Mouse (Mus musculus) midbrain, embryonic 16.5 days (tissue): ENCODE data around the gene Tfrc. TPM values are rescaled to one million over a fixed set of nuclear protein-coding genes. Genes with fewer than 3 reads are reported as not detected.

Source experiments
- ATAC-seq: fragments of 200-750 bp; cut with Nextera tagmentation; 2 replicates; pipeline ENCODE4 v1.8.0; 2017; ENCODE audit warnings: moderate TSS enrichment
- H3K27ac ChIP-seq: fragments of 300-500 bp; sonication (generic); 2 replicates; pipeline ENCODE4 v1.5.1; 2014; ENCODE audit warnings: mild to moderate bottlenecking, low read length, mixed read lengths
- H3K27me3 ChIP-seq: fragments of 300-500 bp; sonication (generic); 2 replicates; pipeline ENCODE4 v1.6.1; 2014; ENCODE audit warnings: low read depth, low read length, mixed read lengths; ENCODE audit not compliant: control insufficient read depth, insufficient read depth
- H3K36me3 ChIP-seq: fragments of 300-500 bp; sonication (generic); 2 replicates; pipeline ENCODE4 v1.6.1; 2014; ENCODE audit warnings: mild to moderate bottlenecking, low read length, moderate library complexity, mixed read lengths; ENCODE audit not compliant: control insufficient read depth, insufficient read depth
- H3K4me1 ChIP-seq: fragments of 300-500 bp; sonication (generic); 2 replicates; pipeline ENCODE4 v1.6.1; 2014; ENCODE audit warnings: mild to moderate bottlenecking, low read length, mixed read lengths; ENCODE audit not compliant: control insufficient read depth, insufficient read depth
- H3K4me2 ChIP-seq: fragments of 300-500 bp; sonication (generic); 2 replicates; pipeline ENCODE4 v1.6.1; 2014; ENCODE audit warnings: mild to moderate bottlenecking, low read length, mixed read lengths
- H3K4me3 ChIP-seq: fragments of 300-500 bp; sonication (generic); 2 replicates; pipeline ENCODE4 v1.5.1; 2014; ENCODE audit warnings: low read depth, mild to moderate bottlenecking, low read length, moderate library complexity, mixed read lengths
- H3K9ac ChIP-seq: fragments of 300-500 bp; sonication (generic); 2 replicates; pipeline ENCODE4 v1.6.1; 2014; ENCODE audit warnings: low read depth, low read length, mixed read lengths
- H3K9me3 ChIP-seq: fragments of 300-500 bp; sonication (generic); replicated peaks from 2 replicates; pipeline ENCODE4 v1.6.1; 2014; ENCODE audit warnings: mild to moderate bottlenecking, low read length, mixed read lengths; ENCODE audit not compliant: control insufficient read depth, poor library complexity, severe bottlenecking
- WGBS: fragments of 180-500 bp; shearing (Covaris S2); extraction: QIAGEN DNeasy Blood & Tissue Kit; methylation state at CpG from one replicate; pipeline ENCODE4 v1.1.7; 2014; 5-methylcytosine and 5-hydroxymethylcytosine counted together
- polyA plus RNA-seq: library from polyadenylated mRNA; unstranded; fragments of >200 nt; fragmentation: Nextera tagmentation; extraction: Ambion mirVana; gene quantifications from 2 replicates; pipeline ENCODE4 v1.2.1, GENCODE M21; 2015

Gene Tfrc
- polyA plus RNA-seq, 1 experiment from 2014 or later, result 33.3 TPM

DNA sequence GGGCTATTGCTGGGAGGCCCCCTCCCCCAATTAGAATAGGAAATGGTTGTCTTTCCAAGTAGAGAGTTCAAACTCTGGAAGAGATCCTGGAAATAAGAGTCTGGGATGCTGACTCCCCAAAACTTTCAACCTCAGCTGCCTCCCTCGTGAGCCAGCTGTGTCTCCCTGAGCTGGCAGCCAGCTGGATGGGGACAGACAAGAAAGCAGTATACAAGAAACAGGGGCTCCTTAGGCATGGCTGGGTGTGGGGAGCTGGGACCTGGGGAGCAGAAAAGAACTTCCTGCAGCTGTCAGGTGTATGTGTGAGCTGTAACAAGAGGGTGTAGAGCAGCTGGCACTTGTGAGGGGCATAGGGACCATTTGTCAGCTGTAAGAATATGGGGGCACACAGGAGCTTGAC lies 51.4 kb downstream of the Tfrc start:
- Histone ChIP-seq H3K9me3 (no peaks in the 10 kb centered on the region), H3K27ac (peak overlapping the region; percentile 89), H3K27me3 (no peaks in the 10 kb centered on the region), H3K9ac (no peak overlapping the region), H3K36me3 (no peaks in the 10 kb centered on the region), H3K4me3 (no peak overlapping the region), H3K4me2 (peak overlapping the region; percentile 79; the same call in 1 of the 2 replicates), H3K4me1 (peaks cover 39% of the 10 kb centered on the region)
- no peak for ATAC-seq
- WGBS, result 45% methylated on average over 1 of the region's 1 CpGs

GRCm38 (mm10) chr16:32660557-32661321 lies 52.0 kb downstream of the Tfrc start:
- Histone ChIP-seq H3K9me3 (no peaks in the 10 kb centered on the region), H3K27ac (peak overlapping the region; percentile 89), H3K27me3 (no peaks in the 10 kb centered on the region), H3K9ac (peak overlapping the region; percentile 43), H3K4me2 (peak overlapping the region; percentile 50), H3K36me3 (no peaks in the 10 kb centered on the region), H3K4me3 (peak overlapping the region; percentile 19), H3K4me1 (peaks cover 39% of the 10 kb centered on the region)
- peak; percentile 66 for ATAC-seq
- 12% methylated on average over 10 of the region's 10 CpGs for WGBS

GRCm38 (mm10) chr16:32661493-32661921 lies 52.8 kb downstream of the Tfrc start:
- Histone ChIP-seq H3K27me3 (no peaks in the 10 kb centered on the region), H3K9ac (peak overlapping the region; percentile 43), H3K36me3 (no peaks in the 10 kb centered on the region), H3K9me3 (no peaks in the 10 kb centered on the region), H3K4me2 (peak overlapping the region; percentile 50), H3K4me3 (peak overlapping the region; percentile 19), H3K4me1 (peaks cover 39% of the 10 kb centered on the region), H3K27ac (peak overlapping the region; percentile 89)
- WGBS, result 40% methylated on average over 10 of the region's 10 CpGs
- ATAC-seq, result no peak

- 84% methylated on average over 7 of the region's 7 CpGs for WGBS
- ATAC-seq, result no peak
- peak overlapping the region; percentile 50 for H3K4me2 ChIP-seq
- peaks cover 42% of the 10 kb centered on the region for H3K4me1 ChIP-seq
- H3K27me3 ChIP-seq, result no peaks in the 10 kb centered on the region
- peak overlapping the region; percentile 43 for H3K9ac ChIP-seq
- no peaks in the 10 kb centered on the region for H3K9me3 ChIP-seq
- peak overlapping the region; percentile 89 for H3K27ac ChIP-seq
- no peaks in the 10 kb centered on the region for H3K36me3 ChIP-seq
- H3K4me3 ChIP-seq, result peak overlapping the region; percentile 19
These were observed 53.7 kb downstream of the Tfrc start for GRCm38 (mm10) chr16:32662372-32662771.

GRCm38 (mm10) chr16:32663231-32663858 lies 54.6 kb downstream of the Tfrc start:
- ATAC-seq, result no peak
- Histone ChIP-seq H3K9me3 (no peaks in the 10 kb centered on the region), H3K4me3 (no peak overlapping the region), H3K9ac (0 out of 2 replicates have a peak overlapping the region, but pooled peaks have one; percentile 6), H3K4me2 (peak overlapping the region; percentile 8; the same call in 1 of the 2 replicates), H3K27ac (0 out of 2 replicates have a peak overlapping the region, but pooled peaks have one; percentile 12), H3K4me1 (peaks cover 38% of the 10 kb centered on the region), H3K36me3 (peaks cover 2% of the 10 kb centered on the region; the same call in 1 of the 2 replicates), H3K27me3 (no peaks in the 10 kb centered on the region)
- WGBS, result 61% methylated on average over 9 of the region's 9 CpGs

GRCm38 (mm10) chr16:32664211-32664610 lies 55.5 kb downstream of the Tfrc start:
- ATAC-seq, result no peak
- no peaks in the 10 kb centered on the region for H3K27me3 ChIP-seq
- H3K27ac ChIP-seq, result no peak overlapping the region
- peaks cover 2% of the 10 kb centered on the region; the same call in 1 of the 2 replicates for H3K36me3 ChIP-seq
- 77% methylated on average over 2 of the region's 2 CpGs for WGBS
- no peak overlapping the region for H3K4me3 ChIP-seq
- H3K4me1 ChIP-seq, result peaks cover 33% of the 10 kb centered on the region
- H3K9me3 ChIP-seq, result no peaks in the 10 kb centered on the region
- no peak overlapping the region for H3K4me2 ChIP-seq
- H3K9ac ChIP-seq, result no peak overlapping the region

GRCm38 (mm10) chr16:32665851-32666665 lies 57.3 kb downstream of the Tfrc start:
- no peak overlapping the region for H3K4me2 ChIP-seq
- no peaks in the 10 kb centered on the region for H3K9me3 ChIP-seq
- no peaks in the 10 kb centered on the region for H3K27me3 ChIP-seq
- WGBS, result 38% methylated on average over 11 of the region's 11 CpGs
- H3K9ac ChIP-seq, result no peak overlapping the region
- no peak overlapping the region for H3K4me3 ChIP-seq
- no peak overlapping the region for H3K27ac ChIP-seq
- H3K4me1 ChIP-seq, result peaks cover 16% of the 10 kb centered on the region
- H3K36me3 ChIP-seq, result peaks cover 13% of the 10 kb centered on the region
- ATAC-seq, result 0 out of 2 replicates have a peak, but pooled peaks have one; percentile 16

GRCm38 (mm10) chr16:32666671-32667551 lies 58.2 kb downstream of the Tfrc start:
- H3K4me3 ChIP-seq, result no peak overlapping the region
- H3K9ac ChIP-seq, result no peak overlapping the region
- no peaks in the 10 kb centered on the region for H3K9me3 ChIP-seq
- no peak overlapping the region for H3K27ac ChIP-seq
- 60% methylated on average over 9 of the region's 9 CpGs for WGBS
- no peaks in the 10 kb centered on the region for H3K27me3 ChIP-seq
- peaks cover 11% of the 10 kb centered on the region; the same call in 1 of the 2 replicates for H3K4me1 ChIP-seq
- no peak overlapping the region for H3K4me2 ChIP-seq
- H3K36me3 ChIP-seq, result peaks cover 14% of the 10 kb centered on the region
- ATAC-seq, result no peak
